Mouse (Mus musculus) mesoderm, embryonic 11.5 days (tissue): Measurements from ENCODE around the gene Dip2c.

Experiments used
- DNase-seq: peaks from one replicate; pipeline ENCODE4 v3.0.0-alpha.2; 2012; ENCODE audit warnings: low read depth, low spot score

The Dip2c gene

GRCm38 (mm10) chr13:9713462-9714134, 437.3 kb downstream of the Dip2c start:
- no peak for DNase-seq

GRCm38 (mm10) chr13:9715224-9715623, 438.9 kb downstream of the Dip2c start:
- DNase-seq, result no peak
